Mouse (Mus musculus) megakaryocyte, embryonic 14.5 days (primary cell): Measurements from ENCODE around the gene Rhot2.

Source experiments
- FLI1 ChIP-seq: IDR thresholded peaks from 2 replicates; pipeline ENCODE4 v1.6.1; 2012; ENCODE audit warnings: low read length, inconsistent platforms, mixed read lengths
- GATA1 ChIP-seq: IDR thresholded peaks from 3 replicates; pipeline ENCODE4 v1.6.1; 2012; ENCODE audit warnings: mixed read lengths, low read length, inconsistent platforms, borderline replicate concordance

DNA sequence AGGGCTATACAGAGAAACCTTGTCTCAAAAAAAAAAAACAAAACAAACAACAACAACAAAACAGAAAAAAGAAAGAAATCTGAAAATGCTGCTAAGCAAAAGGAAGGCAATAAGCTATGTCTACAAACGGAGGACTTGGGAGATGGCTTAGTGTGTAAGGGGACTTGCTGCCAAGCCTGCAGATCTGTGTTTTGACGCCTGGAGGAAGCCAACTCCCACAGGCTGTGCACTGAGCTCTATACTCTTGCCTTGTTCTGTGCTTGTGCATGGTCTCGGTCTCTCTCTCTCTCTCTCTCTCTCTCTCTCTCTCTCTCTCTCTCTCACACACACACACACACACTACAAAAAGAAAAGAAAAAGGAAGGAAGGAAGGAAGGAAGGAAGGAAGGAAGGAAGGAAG is 44.2 kb upstream of the Rhot2 start:
- TF ChIP-seq FLI1 (no peak), GATA1 (no peak)
